8 mouse cellular contexts compared by ENCODE assay signal in the genomic region with DNA sequence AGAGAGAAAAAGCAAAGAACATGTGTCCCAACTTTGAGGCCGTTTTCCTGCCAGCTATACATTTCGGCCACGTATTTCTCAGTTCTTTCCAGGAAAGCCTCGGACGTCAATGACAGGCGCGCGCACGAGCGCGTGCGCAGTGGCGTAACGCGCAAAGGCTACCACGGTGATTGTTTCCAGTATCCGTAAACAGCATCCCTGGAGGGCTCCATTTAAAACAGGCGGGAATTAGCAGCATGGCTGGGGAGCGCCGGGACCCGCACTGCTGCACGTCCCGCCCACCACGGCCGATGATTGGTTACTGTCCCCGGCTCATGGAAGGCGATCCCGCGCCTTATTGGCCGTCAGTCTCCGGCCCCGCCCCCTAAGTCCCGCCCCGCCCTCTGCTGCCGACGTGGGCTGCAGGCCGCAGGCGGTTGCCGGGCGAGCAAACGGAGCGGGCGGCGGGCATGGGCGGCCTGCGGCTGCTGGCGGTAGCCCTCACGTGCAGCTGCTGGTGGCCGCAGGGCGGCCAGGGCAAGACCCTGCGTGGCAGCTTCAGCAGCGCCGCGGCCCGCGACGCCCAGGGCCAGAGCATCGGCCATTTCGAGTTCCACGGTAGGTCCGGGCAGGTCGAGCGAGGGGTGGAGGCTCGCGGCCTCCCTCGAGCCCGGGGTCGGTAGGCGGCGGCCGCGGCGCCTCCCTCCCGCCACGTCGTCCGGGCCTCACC. TPM values are rescaled to one million over a fixed set of nuclear protein-coding genes. Genes with fewer than 3 reads are reported as not detected.
DNase-seq lines count a peak whose midpoint lies in the region; ATAC-seq lines count a peak whose summit lies in the region.

A gene (plus strand): TSS at position 415 of the 709 bp plus-strand sequence.

- under 1% methylated on average over 75 of the region's 77 CpGs for WGBS in heart, embryonic 14.5 days
- WGBS in liver, embryonic 13.5 days (ENCODE audit: insufficient replicate concordance), result under 1% methylated on average over 77 of the region's 77 CpGs
- WGBS in stomach, embryonic 16.5 days, result under 1% methylated on average over 77 of the region's 77 CpGs

- peaks cover 27% of the 10 kb centered on the region for H3K36me3 ChIP-seq in heart, embryonic 14.5 days (ENCODE audit: control insufficient read depth, insufficient read depth, low read length)
- peaks cover 22% of the 10 kb centered on the region for H3K36me3 ChIP-seq in liver, embryonic 13.5 days
- H3K36me3 ChIP-seq in stomach, embryonic 16.5 days (ENCODE audit: control insufficient read depth, insufficient read depth, low read length), result peaks cover 19% of the 10 kb centered on the region

- peak; percentile 92 for DNase-seq in c-Kit-negative CD71-positive TER-119-positive erythroid progenitor cells, embryonic 14.5 days (ENCODE audit: low read depth, low spot score)
- DNase-seq in fibroblast of lung, adult 2 months (ENCODE audit: low read depth), result peak; percentile 84
- peak; percentile 97 for DNase-seq in kidney, postnatal 14 days
- peak; percentile 93 for DNase-seq in liver, embryonic 13.5 days
- DNase-seq in neural tube, embryonic 10.5 days (ENCODE audit: extremely low spot score, low spot score), result peak; percentile 98

- peaks cover 0 to 14% of the 10 kb centered on the region in 2 experiments; a peak in 2 of 4 replicates for H3K4me1 ChIP-seq in heart, embryonic 14.5 days (ENCODE audit: control insufficient read depth in 2 of 2, insufficient read depth in 2 of 2, low read length in 2 of 2)
- H3K4me1 ChIP-seq in liver, embryonic 13.5 days (replicated peaks), result peaks cover 35% of the 10 kb centered on the region
- H3K4me1 ChIP-seq in stomach, embryonic 16.5 days (ENCODE audit: control insufficient read depth, insufficient read depth, low read length), result peaks cover 11% of the 10 kb centered on the region

- peak within 1 kb of the TSS; percentile 88 for H3K4me2 ChIP-seq in heart, embryonic 14.5 days (ENCODE audit: low read length)
- peak within 1 kb of the TSS; percentile 96 for H3K4me2 ChIP-seq in liver, embryonic 13.5 days
- peak within 1 kb of the TSS; percentile 75 for H3K4me2 ChIP-seq in stomach, embryonic 16.5 days (ENCODE audit: low read depth, low read length)

- H3K9ac ChIP-seq in heart, embryonic 14.5 days (ENCODE audit: low read length), result peak within 1 kb of the TSS; percentile 81
- peak within 1 kb of the TSS; percentile 85 for H3K9ac ChIP-seq in liver, embryonic 13.5 days
- H3K9ac ChIP-seq in stomach, embryonic 16.5 days (ENCODE audit: low read length), result peak within 1 kb of the TSS; percentile 89

- no peaks in the 10 kb centered on the region for H3K27me3 ChIP-seq in heart, embryonic 14.5 days (ENCODE audit: control insufficient read depth, insufficient read depth, low read length)
- H3K27me3 ChIP-seq in liver, embryonic 13.5 days, result no peaks in the 10 kb centered on the region
- H3K27me3 ChIP-seq in stomach, embryonic 16.5 days (ENCODE audit: control insufficient read depth, insufficient read depth, low read length), result no peaks in the 10 kb centered on the region

- peak within 1 kb of the TSS; percentile 40 to 61 for H3K27ac ChIP-seq in heart, embryonic 14.5 days (replicated peaks in 1 of 2; ENCODE audit: control insufficient read depth in 1 of 2, insufficient read depth in 1 of 2, low read depth in 2 of 2, low read length in 2 of 2)
- H3K27ac ChIP-seq in liver, embryonic 13.5 days, result peak within 1 kb of the TSS; percentile 55
- peak within 1 kb of the TSS; percentile 82 for H3K27ac ChIP-seq in stomach, embryonic 16.5 days (ENCODE audit: low read length)

- peak within 1 kb of the TSS; percentile 64 to 84 for H3K4me3 ChIP-seq in heart, embryonic 14.5 days (ENCODE audit: control insufficient read depth in 1 of 2, insufficient read depth in 1 of 2, low read depth in 1 of 2, low read length in 2 of 2)
- H3K4me3 ChIP-seq in liver, embryonic 13.5 days (replicated peaks), result peak within 1 kb of the TSS; percentile 76
- peak within 1 kb of the TSS; percentile 78 for H3K4me3 ChIP-seq in stomach, embryonic 16.5 days (replicated peaks; ENCODE audit: low read length)

- H3K9me3 ChIP-seq in heart, embryonic 14.5 days (ENCODE audit: control insufficient read depth, low read length), result no peaks in the 10 kb centered on the region
- no peaks in the 10 kb centered on the region for H3K9me3 ChIP-seq in liver, embryonic 13.5 days (replicated peaks)
- H3K9me3 ChIP-seq in stomach, embryonic 16.5 days (replicated peaks; ENCODE audit: control insufficient read depth, low read length), result no peaks in the 10 kb centered on the region

- peak; percentile 86 for ATAC-seq in CD4-positive, CD25-positive, alpha-beta regulatory T cell, adult 4 months
- peak; percentile 95 for ATAC-seq in heart, embryonic 14.5 days (ENCODE audit: insufficient number of reproducible peaks, insufficient read depth, low FRiP score, low read depth)
- ATAC-seq in liver, embryonic 13.5 days (ENCODE audit: low read depth), result peak; percentile 93
- peak; percentile 96 for ATAC-seq in stomach, embryonic 16.5 days (ENCODE audit: insufficient read depth, low FRiP score)

RNA-seq across cellular contexts. Expression of the gene that starts here (rescaled TPM):
- polyA plus RNA-seq in CD4-positive, CD25-positive, alpha-beta regulatory T cell, adult 4 months (2017; shearing (Covaris generic)), result 1 to 10 TPM; 5.2 to 5.8 TPM
- polyA plus RNA-seq in heart, embryonic 14.5 days (2014; fragmentation: Nextera tagmentation; extraction: Ambion mirVana), result 41.6 and 44.0 TPM in 2 replicates
- 13.8 and 14.7 TPM in 2 replicates for polyA plus RNA-seq in liver, embryonic 13.5 days (2015; fragmentation: Nextera tagmentation; extraction: Ambion mirVana)
- polyA plus RNA-seq in stomach, embryonic 16.5 days (2015; fragmentation: Nextera tagmentation; extraction: Ambion mirVana), result 50.1 and 55.3 TPM in 2 replicates

Comparison
In these comparisons a context has a peak if more than half of its experiments do, and no peak if none do; other contexts are left out.
1. Peak in every context shown above with its lines: DNase-seq, ATAC-seq, H3K4me3 ChIP-seq and H3K27ac ChIP-seq.